Mouse (Mus musculus) MN1 (cell line): ENCODE measurements around the gene Tub.

ENCODE experiments used
- DNase-seq: peaks from one replicate; pipeline ENCODE4 v3.0.0-alpha.2; 2016; ENCODE audit warnings: low spot score

The Tub gene

DNA sequence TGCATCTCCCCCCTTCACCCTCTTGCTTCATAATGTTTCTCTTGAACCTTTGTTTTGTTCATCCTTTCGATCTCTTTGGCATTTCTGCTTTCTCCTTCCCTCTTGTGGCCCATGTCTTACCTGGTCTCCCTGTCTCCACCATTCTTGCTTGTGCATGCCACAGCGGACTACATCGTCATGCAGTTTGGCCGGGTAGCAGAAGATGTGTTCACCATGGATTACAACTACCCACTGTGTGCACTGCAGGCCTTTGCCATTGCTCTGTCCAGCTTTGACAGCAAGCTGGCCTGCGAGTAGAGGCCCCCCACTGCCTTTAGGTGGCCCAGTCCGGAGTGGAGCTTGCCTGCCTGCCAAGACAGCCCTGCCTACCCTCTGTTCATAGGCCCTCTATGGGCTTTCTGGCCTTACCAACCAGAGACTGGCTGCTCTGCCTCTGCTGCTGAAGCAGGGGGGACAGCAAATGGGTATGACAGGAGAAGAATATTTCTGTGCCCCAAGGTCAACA, 79.9 kb downstream of the Tub start:
- no peak for DNase-seq

DNA sequence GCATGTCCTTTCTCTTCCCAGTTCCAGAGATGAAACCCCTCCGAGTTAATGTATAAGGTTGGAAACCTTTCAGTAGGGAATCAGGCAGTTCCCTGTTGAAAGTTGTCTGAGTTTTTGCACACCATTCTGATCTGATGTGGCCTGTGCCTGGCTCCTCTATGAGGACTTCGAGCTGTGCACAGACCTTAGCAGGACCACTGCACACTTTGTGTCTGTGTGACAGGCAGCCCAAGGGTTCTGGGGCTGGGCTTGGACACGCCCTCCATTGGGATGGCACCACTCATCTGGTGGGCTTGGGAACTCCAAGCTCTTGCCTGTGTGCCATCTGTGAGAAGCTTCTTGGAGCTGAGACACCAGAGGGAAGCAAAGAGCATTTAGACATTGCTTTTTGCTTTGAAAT, 81.2 kb downstream of the Tub start:
- DNase-seq, result no peak

DNA sequence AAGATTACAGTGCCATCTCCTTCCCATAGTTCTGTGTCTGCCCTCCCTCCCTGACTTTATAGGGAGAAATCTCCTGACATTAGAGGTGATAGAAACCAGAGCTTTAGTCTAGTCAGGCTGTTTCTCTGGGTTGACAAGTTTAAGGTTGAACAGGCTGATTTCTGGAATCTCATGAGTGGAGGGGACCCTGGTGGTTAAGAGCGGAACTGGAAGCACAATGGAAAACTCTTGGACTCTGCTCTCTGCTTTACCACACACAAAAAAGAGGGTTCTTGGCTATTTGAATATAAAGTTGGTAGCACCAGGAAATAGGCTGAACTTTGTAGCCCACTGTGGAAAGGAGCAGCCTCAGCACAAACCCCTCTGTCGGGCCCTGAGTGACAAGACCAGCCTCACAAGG, 81.9 kb downstream of the Tub start:
- peak; percentile 26 for DNase-seq

DNA sequence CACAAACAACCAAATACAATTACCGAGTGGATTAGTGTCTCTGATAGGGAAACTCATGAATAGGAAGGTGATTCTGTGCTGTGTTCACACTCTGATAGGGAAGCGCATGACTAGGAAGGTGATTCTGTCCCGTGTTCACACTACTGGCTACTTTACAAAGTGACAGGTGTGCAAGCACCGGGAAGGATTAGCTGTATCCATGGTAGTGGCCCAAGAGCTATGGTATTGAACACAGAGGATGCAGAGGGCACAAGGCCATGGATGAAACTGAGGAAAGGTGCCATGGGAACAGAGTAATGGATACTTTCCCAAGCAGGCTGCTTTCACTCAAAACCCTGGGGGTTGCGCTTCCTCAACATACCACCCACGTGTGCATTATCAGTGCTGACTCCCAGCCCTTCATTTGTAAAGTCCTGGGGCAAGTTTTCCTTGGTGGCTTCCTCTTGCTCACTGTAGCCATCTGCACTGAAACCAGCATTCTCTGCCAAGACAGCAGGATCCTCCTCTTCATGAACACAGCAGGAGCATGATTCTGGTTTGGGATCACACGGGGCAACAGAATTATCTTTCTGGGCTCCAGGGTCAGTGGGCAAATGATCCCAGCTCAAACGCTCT, 88.1 kb downstream of the Tub start:
- no peak for DNase-seq

DNA sequence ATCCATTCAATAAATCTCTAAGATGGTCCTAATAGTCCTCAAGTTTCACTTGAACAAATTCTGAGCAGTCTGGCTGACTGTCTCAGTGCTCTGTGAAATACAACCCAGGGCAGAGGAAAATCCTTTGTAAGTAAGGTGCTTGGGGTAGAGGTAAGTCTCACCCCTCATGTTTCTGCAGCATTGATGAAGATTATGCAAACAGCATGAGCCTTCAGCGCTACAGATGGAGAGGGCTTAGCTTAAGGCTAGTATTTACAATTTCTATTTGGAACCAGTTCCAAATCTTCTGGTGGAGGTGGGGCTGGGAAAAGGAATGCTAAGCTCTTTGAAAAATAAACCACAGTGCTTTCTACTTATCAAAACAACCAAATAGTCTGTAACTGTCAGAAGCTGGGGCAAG, 88.8 kb downstream of the Tub start:
- no peak for DNase-seq

DNA sequence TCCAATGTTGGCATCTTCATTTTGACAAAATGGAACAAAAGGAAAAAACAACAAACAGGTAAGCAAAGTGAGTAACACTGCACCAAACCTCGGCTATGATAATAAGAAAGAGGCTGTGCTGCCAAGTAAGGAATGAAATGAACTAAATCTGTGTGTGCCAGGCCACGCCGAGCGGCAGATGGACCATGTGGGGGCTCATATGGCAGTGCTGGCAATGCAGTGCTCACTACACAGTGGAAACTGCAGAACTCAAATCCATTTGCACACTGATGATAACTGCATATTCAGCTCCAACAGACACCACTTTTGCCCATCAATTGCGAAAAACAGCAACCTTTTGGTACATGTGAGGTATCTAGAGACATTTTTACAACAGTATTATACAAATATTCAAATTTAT, 89.3 kb downstream of the Tub start:
- DNase-seq, result no peak

DNA sequence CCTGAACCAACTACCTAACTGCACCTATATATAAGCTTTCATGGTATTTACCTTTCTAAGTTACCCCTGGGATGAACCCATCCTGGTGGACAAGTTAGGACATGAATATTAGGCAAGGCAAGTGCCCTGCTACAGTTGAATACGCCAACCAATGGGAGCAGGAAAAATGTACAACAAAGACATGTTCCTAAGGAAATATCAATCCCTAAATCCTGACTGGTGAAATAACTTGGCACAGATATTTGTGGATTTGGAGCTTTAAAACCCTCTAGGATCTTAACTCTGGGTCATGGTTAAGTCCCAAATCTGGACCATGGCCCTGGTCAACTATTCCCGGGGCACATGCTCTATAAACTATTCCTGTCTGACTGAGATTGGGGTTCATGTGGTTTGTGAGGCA, 95.7 kb downstream of the Tub start:
- DNase-seq, result no peak

DNA sequence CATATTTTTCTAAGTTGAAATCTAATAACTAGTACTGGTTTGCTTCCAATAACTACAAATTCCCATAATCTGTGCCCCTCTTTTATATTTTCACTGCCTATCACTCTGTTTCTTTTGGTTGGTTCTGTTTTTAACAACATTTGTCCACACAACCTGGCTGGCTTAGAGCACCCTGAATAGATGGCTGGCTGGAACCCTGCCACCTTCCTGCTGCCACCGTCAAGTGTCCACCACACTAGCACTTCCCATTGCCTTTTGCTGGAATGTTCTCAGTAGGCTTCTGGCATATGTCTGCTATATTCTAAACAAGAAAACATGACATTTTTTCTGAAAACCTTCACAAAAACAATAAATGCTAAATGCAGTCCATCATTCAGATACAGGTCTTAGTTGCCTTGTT, 100.7 kb downstream of the Tub start:
- DNase-seq, result no peak

DNA sequence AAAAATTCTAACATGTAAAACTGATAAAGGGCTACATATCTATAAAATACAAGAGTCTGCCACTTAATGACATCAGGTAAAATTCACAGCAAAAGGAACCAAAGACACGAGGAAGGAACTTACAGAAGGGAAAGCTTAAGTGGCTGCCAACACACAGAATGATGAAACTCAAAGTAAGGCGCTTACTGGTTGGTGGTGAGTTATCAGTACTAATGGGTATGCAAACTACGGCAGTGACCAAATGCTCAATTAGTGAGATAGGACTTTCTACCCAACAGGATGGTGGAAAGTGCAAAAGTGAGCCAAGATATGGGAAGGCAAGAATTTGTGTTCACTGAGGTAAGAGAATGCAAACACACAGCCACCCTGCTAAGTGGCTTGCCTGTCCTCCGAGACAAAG, 109.4 kb downstream of the Tub start:
- DNase-seq, result peak; percentile 43

DNA sequence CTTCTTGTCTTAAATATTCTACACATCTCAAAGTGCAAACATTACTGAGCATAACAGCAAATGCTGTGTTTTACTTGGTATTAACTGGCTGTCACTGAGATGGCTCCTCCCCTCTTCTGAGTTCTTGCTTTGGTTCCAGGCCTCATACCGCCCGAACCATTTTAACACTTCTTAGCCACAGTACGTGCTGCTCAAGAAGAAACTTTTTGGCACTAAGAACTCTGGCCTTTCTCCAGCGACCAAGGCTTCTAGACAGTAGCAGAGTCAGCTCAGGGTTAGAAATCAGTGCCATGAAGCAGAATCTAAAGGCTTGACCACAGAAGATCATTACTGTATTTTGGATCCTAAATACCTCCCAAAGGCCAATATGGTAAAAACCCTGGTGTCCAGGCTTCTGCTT, 119.5 kb downstream of the Tub start:
- no peak for DNase-seq

DNA sequence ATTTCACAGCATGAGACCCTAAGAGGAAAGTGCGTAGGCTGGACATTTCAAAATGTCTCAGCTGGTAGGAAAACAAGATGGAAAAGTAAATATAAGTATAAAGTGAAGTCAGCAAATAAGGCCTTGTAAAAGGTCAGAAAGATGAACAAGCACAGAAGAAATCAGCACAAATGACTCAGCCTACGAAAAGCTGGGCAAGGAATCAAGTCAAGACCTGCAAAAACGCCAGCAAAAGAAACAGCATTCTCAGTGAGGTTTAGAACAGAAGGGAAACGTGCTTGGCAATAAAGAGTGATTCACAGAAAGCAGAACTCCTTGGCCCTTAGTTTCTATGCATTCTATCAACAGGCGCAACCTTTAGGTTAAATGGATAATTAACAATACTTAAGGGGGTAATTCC, 122.2 kb downstream of the Tub start:
- no peak for DNase-seq

DNA sequence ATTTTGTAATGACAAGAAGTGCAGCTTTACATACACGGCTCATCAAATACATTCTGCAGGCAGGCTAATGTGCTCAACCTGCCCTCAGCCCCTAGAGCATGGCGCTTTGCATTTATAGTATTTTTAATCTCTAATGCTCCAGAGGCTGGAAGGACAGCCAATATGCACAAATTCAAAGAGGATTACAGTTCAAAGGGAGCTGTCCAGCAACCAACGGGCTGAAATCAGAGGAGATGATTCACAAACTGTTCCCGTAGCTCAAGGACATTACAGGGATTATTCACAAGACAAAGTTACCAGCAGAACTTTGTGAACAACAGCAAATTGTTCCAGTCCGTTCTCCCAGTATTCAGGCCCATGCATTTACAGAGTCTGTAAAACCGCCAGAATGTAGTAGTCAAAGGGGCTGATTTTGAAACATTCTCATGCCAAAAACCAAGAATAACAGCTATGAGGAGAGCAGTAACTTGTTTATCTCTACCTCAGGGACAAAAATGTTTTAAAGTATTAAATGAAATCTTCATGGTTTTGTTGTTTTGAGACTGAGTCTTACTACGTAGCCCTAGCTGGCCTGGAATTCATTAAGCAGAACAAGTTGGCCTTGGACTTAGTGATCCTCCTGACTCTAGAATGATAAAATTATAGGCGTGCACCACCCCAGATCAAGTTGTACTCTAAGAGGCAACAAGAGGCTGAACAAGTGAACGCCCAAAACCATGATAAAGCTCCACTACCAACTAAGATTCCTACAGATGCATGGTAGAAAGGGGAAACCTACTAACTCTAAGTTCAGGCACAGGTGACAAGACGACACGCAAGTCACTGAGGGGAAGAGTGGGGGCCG, 132.4 kb downstream of the Tub start:
- no peak for DNase-seq

DNA sequence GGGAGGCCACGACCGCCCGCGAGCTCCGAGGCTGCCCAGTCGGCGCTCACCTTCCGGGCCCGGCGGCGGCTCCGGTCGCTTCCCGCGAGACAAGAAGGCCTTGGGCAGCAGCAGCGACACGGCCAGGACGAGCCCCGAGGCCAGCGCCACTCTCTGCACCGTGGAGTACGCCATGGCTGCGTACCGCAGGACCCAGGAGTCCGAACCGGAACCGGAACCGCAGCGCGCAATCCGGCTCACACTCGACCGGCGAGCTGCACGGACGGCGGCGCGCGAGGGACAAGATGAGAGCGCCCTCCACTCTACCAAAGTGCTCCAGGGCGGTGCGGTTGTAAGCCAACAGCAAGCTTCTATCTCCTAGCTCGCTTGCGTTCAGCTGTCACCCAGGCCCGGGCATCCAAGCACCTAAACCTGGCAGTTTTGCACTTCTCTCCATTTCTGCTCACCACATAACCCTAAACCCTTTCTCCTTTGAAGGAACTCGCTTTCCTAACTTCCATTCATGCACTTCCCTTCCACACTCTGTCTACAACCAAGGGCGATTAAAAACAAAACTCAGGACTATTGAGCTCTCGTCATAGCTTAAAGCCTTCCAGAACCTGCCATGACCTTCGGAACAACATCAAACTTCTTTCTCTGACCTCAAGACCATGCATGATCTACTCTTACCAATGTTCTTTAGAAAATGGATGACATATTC, 133.1 kb downstream of the Tub start, which contains the start of gene Ric3:
Ric3 (minus strand) TSS at position 219 of the 700 bp plus-strand sequence.
- DNase-seq, result peak; percentile 72

DNA sequence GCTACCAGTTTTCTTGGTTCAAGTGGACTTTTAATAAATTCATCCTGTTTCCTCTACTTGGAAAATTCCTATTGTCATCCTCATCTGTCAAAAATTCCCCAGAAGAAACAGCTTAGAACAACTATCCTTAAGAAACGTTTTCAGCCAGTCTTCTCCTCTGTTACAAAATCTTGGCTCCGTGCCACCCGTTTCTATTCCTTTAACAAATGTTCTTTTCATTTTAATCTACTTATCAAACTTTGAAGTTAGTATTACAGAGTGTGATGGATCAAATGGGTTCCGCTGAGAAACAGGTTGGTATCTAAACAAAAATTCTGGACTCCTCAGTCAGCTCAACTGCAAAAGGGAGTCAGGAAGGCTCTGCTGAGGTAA, 133.7 kb downstream of the Tub start:
- DNase-seq, result peak; percentile 24
